Comparison of ENCODE assay signal across 21 mouse cellular contexts in the genomic region with DNA sequence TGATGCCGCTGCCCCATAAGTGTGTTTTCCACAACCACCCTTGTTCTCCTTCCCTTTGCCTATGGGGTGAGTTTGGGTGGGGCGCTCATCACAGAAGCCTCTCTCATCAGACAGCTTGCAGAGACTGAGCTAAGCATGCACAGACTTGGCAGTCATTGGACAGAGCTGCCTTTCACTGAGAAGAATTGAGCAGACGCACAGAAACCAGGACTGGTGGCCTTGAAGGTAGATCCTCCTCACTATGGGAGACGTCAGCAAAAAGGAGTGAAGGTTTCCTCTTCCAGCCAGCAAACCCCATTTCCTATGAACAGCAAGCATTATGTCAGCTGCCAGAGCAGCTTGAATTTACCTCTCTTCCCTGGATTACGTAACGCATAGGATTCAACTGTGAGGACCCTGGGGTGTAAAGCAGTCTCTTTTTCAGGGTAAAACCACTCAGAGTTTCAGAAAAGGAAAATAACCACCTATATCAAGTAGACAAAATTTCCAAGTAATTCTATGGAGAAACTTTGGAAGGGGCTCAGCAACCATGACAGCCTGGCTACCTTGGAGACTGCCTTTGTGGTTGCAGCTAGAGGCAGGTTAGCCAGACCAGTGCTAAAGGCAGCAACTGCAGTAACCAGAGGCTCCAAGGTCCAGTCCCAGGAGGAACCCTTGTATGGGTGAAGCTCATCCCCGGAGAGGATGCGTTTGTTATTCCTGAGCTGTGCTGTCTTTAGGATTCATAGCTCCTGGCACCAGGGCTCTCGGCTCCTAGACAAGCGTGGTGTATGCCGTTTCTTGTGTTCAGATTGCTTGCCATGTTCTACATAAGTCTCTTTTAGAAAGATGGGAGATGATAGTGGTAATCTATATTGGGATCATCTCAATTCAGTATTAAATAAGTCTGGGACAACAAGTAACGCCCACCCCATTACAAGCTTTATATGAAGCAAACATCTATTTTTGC.
A peak's percentile ranks its signal among the peaks of the same experiment; 100 is the strongest.
DNase-seq lines count a peak whose midpoint lies in the region; ATAC-seq and TF ChIP-seq lines count a peak whose summit lies in the region.
"Had no signal": no experiment of that assay in that cellular context is flagged by ENCODE, and none has a peak within 500 bp of the region (broad histone marks: within the 10 kb centered on the region; RNA-seq: fewer than 3 reads in every experiment).

No protein-coding gene starts in this region.

- 93% methylated on average over 12 of the region's 12 CpGs for WGBS in forebrain, embryonic 13.5 days
- WGBS in forebrain, embryonic 14.5 days: 90% methylated on average over 12 of the region's 12 CpGs
- 83% methylated on average over 12 of the region's 12 CpGs for WGBS in heart, embryonic 10.5 days

- no peaks in the 10 kb centered on the region for H3K4me1 ChIP-seq in forebrain, embryonic 13.5 days
- H3K4me1 ChIP-seq in forebrain, embryonic 14.5 days (ENCODE audit: control insufficient read depth, insufficient read depth, low read length): no peaks in the 10 kb centered on the region
- peaks cover 59% of the 10 kb centered on the region for H3K4me1 ChIP-seq in heart, embryonic 10.5 days

- no peaks in the 10 kb centered on the region for H3K36me3 ChIP-seq in forebrain, embryonic 13.5 days (ENCODE audit: poor library complexity, severe bottlenecking)
- H3K36me3 ChIP-seq in forebrain, embryonic 14.5 days (ENCODE audit: control insufficient read depth, insufficient read depth, low read length): no peaks in the 10 kb centered on the region
- no peaks in the 10 kb centered on the region for H3K36me3 ChIP-seq in heart, embryonic 10.5 days
- H3K36me3 ChIP-seq: embryonic facial prominence, embryonic 12.5 days; hindbrain, embryonic 12.5 days; kidney, embryonic 15.5 days; neural tube, embryonic 15.5 days had no signal

- ATAC-seq in forebrain, embryonic 13.5 days: 0 out of 2 replicates have a peak, but pooled peaks have one; percentile 22
- no peak for ATAC-seq in forebrain, embryonic 14.5 days
- ATAC-seq: inflammation-experienced regulatory T-cells, adult 6 months; midbrain, embryonic 16.5 days had no signal

- intact Hi-C loops in heart, postnatal 36 days (cut with DNase I): no loop called here
- intact Hi-C loops in left cerebral cortex, adult 2 months (cut with DNase I): no loop called here

- H3K4me2 ChIP-seq in forebrain, embryonic 13.5 days: no peak overlapping the region
- no peak overlapping the region for H3K4me2 ChIP-seq in forebrain, embryonic 14.5 days (ENCODE audit: low read length)
- H3K4me2 ChIP-seq: embryonic facial prominence, embryonic 12.5 days; hindbrain, embryonic 12.5 days; kidney, embryonic 15.5 days; liver, embryonic 11.5 days; neural tube, embryonic 15.5 days had no signal

- TF ChIP-seq CTCF in left cerebral cortex, adult 2 months (IDR thresholded peaks at IDR 0.05): no peak

- no peaks in the 10 kb centered on the region for H3K9me3 ChIP-seq in forebrain, embryonic 13.5 days (replicated peaks)
- no peaks in the 10 kb centered on the region for H3K9me3 ChIP-seq in forebrain, embryonic 14.5 days (replicated peaks; ENCODE audit: control insufficient read depth, low read length)
- H3K9me3 ChIP-seq in heart, embryonic 10.5 days: no peaks in the 10 kb centered on the region
- H3K9me3 ChIP-seq: embryonic facial prominence, embryonic 12.5 days; hindbrain, embryonic 12.5 days; kidney, embryonic 15.5 days; megakaryocyte, embryonic 14.5 days; neural tube, embryonic 15.5 days had no signal

- H3K4me3 ChIP-seq in forebrain, embryonic 13.5 days: no peak overlapping the region
- no peak overlapping the region for H3K4me3 ChIP-seq in forebrain, embryonic 14.5 days (ENCODE audit: low read depth, low read length)
- H3K4me3 ChIP-seq in heart, embryonic 10.5 days: no peak overlapping the region
- no peak overlapping the region for H3K4me3 ChIP-seq in left cerebral cortex, adult 2 months
- H3K4me3 ChIP-seq: embryonic facial prominence, embryonic 12.5 days; erythroblast, embryonic 14.5 days; hindbrain, embryonic 12.5 days; kidney, embryonic 15.5 days; megakaryocyte, embryonic 14.5 days; neural tube, embryonic 15.5 days had no signal

- no peak overlapping the region for H3K27ac ChIP-seq in forebrain, embryonic 13.5 days
- no peak overlapping the region for H3K27ac ChIP-seq in forebrain, embryonic 14.5 days (ENCODE audit: low read depth, low read length)
- H3K27ac ChIP-seq in heart, embryonic 10.5 days: 0 out of 2 replicates have a peak overlapping the region, but pooled peaks have one; percentile 89
- peak overlapping the region; percentile 86 for H3K27ac ChIP-seq in left cerebral cortex, adult 2 months
- H3K27ac ChIP-seq: embryonic facial prominence, embryonic 12.5 days; hindbrain, embryonic 12.5 days; neural tube, embryonic 15.5 days had no signal

- no peaks in the 10 kb centered on the region for H3K27me3 ChIP-seq in forebrain, embryonic 13.5 days
- no peaks in the 10 kb centered on the region for H3K27me3 ChIP-seq in forebrain, embryonic 14.5 days (replicated peaks; ENCODE audit: control insufficient read depth, insufficient read depth, low read length)
- no peaks in the 10 kb centered on the region for H3K27me3 ChIP-seq in heart, embryonic 10.5 days (ENCODE audit: insufficient read depth, poor library complexity, severe bottlenecking)
- H3K27me3 ChIP-seq: embryonic facial prominence, embryonic 12.5 days; hindbrain, embryonic 12.5 days; kidney, embryonic 15.5 days; megakaryocyte, embryonic 14.5 days; neural tube, embryonic 15.5 days had no signal

- DNase-seq in forebrain, embryonic 14.5 days (ENCODE audit: low spot score): no peak
- DNase-seq in heart, embryonic 10.5 days (ENCODE audit: low spot score): no peak
- DNase-seq in heart, postnatal 36 days: no peak
- DNase-seq in left cerebral cortex, adult 2 months (ENCODE audit: extremely low spot score in 1 of 2, low spot score in 2 of 2): no peak
- DNase-seq in left cerebral cortex, adult 18-20 months (ENCODE audit: low spot score in 2 of 2): no peak
- peak; percentile 35 to 44 for DNase-seq in right cerebral cortex, adult 2 months (ENCODE audit: low spot score in 2 of 2)
- DNase-seq in kidney, postnatal 10 days: no peak
- DNase-seq: adrenal gland, postnatal 25 days; cerebellum, adult 18-20 months; lung, adult 18-20 months; lung, postnatal 14 days had no signal

- no peak overlapping the region for H3K9ac ChIP-seq in forebrain, embryonic 13.5 days
- H3K9ac ChIP-seq in forebrain, embryonic 14.5 days (ENCODE audit: low read length): no peak overlapping the region
- H3K9ac ChIP-seq: embryonic facial prominence, embryonic 12.5 days; hindbrain, embryonic 12.5 days; kidney, embryonic 15.5 days; neural tube, embryonic 15.5 days had no signal

Comparison
In these comparisons a context has a peak if more than half of its experiments do, and no peak if none do; other contexts are left out.
1. H3K27ac ChIP-seq: peak in heart, embryonic 10.5 days (single experiment) and left cerebral cortex, adult 2 months (single experiment); none in forebrain, embryonic 13.5 days (single experiment) and forebrain, embryonic 14.5 days (single experiment).
2. DNase-seq: peak in right cerebral cortex, adult 2 months (2 of 2); none in forebrain, embryonic 14.5 days (single experiment), heart, embryonic 10.5 days (single experiment), heart, postnatal 36 days (0 of 2), left cerebral cortex, adult 2 months (0 of 2), left cerebral cortex, adult 18-20 months (0 of 2) and kidney, postnatal 10 days (single experiment).